Mouse (Mus musculus) heart, adult 18-20 months (tissue): Measurements from ENCODE around the gene Rasgrp3. TPM values are rescaled to one million over a fixed set of nuclear protein-coding genes. Genes with fewer than 3 reads are reported as not detected.
A peak's percentile ranks its signal among the peaks of the same experiment; 100 is the strongest.

ENCODE experiments used
- DNase-seq, 2 experiments: peaks; one replicate each; pipeline ENCODE4 v3.0.0; 2021 to 2022; ENCODE audit warnings: mixed read lengths in 1 of 2
- total RNA-seq, 2 experiments: library from RNA; stranded (reverse); gene quantifications; 2 replicates each; pipeline ENCODE4 v1.2.3; 2021

Rasgrp3 gene
- total RNA-seq, 2 experiments from 2014 or later: 20.2 to 29.6 TPM

DNA sequence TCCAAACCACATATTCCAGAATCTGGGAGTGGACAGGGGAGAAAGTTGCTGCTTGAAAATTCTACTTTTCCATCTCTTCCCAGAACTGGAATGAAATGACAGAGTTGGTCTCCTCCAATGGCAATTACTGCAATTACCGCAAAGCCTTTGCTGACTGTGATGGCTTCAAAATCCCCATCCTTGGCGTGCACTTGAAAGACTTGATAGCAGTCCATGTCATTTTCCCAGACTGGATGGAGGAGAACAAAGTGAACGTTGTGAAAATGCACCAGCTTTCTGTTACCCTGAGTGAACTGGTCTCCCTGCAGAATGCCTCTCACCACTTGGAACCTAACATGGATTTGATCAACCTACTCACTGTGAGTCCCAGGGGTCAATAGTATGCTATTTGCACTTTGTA lies 67.3 kb downstream of the Rasgrp3 start:
- no peak for DNase-seq

DNA sequence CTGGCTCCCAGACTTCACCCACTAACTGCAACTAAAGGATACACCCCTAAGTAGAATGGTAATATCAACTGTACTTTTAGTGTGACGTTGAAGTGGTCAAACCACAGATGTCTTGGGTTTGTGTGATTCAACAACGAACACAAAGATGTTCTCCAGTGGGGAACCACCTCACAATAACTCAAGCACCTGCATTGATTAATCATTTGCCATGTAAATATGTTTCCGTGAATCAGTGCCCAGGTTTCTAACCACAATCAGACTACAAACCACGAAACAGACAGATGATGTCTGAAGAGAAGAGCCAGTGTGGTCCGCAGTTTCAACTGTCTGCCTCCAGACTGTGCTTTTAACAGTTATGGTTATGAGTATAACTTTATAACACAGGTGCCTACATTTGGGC lies 69.4 kb downstream of the Rasgrp3 start:
- no peak for DNase-seq

DNA sequence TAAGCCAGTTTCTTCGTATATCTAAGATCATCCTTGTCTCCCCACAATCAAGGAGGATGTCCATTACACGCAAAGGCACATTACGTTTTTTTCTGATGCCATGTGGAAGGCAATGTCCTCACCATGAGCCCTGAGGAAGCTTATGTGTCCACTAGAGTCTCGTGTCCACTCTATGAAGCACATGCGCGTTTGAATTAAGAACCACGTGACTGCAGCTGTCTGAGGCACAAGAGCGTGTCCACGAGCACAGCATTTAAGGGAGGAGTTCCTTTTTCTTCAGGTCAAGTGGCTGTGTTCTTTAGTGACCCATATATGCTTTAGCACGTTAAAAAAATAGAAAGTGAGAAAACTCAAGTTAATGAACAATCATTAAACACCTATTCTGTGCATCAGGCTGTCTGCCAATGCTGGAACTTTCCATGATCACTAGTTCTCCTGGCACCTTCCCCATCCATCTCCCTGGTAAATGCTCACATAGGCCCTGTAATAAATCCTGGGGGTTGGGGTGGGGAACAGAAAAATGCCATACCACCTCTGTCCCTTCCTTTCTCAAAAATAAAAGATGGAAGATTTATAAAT lies 70.5 kb downstream of the Rasgrp3 start:
- DNase-seq: no peak

DNA sequence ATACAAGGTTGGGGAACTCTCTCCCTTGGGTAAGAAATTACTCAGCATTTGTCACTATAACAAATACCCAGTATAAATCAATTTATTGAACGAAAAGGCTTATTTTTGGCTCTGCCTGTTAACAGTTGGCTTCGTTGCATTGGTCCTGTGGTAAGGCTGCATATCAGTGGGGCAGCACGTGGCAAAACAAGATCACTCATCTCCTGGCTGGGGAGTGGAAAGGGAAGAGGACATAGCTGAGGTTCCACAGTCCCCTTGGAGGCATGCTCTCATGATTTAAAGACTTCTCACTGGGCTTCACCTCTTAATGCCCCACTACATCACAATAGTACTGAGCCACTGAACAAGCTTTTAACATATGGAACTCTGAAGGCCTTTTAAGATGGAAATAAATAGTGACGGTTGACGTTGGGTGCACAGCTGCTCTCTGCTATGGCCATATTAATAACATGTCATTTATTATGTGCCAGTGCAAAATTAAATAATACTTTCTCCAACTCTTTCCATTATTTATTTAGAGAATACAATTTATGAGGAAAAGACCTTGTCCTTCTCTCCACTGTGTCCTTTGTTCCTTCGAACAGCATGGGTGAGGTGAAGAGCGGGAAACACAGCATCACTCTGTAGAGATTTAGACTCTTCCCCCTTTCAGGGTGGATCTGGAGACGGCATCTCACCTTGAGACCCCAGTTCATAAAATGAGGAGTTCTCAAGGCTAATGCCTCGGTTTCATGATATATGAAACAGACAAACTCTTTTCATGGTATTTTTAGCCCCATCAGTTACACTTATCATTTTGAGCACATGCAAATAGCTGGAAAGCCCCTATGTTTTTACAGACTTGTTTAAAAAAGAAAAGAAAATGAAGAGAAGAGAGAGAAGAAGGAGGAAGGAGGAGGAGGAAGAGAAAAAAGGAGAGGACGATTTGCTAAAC lies 71.3 kb downstream of the Rasgrp3 start:
- no peak for DNase-seq

DNA sequence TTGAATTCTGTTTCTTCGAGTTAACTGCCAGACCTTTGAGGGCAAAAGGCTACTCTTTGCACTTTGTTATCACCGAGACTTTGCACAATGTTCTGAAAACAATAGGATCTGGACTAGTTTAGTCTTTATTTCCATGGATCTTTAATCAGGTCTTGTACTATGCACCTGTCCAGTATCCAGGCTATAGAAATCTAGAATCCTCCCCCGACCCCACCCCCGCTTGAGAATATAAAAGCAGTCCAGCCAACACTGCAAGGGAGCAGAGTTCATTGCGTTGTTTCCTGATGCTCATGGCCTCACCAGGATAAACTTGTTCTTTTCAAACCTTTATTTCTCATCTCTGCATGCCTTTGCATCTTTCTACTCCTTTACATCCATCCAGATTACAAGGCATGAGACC lies 73.6 kb downstream of the Rasgrp3 start:
- no peak for DNase-seq

DNA sequence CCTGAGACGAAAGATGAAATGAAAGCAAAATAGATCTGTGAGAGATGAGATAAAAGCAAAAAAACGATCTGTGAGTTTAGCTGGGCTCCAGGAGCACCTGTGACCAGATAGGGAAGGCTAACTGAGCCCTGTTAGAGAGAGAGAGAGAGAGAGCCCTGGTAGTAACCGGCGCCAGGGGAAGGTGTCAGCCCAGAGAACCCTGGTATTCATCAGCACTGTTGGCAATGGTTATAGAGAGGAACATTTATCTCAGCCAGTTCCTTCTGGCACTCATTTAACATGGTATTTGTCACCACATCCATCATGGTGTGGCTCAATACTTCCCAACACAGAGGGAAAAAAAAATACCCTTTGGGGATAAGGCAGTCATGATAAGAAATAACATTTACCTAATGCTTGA lies 80.9 kb downstream of the Rasgrp3 start:
- no peak for DNase-seq

DNA sequence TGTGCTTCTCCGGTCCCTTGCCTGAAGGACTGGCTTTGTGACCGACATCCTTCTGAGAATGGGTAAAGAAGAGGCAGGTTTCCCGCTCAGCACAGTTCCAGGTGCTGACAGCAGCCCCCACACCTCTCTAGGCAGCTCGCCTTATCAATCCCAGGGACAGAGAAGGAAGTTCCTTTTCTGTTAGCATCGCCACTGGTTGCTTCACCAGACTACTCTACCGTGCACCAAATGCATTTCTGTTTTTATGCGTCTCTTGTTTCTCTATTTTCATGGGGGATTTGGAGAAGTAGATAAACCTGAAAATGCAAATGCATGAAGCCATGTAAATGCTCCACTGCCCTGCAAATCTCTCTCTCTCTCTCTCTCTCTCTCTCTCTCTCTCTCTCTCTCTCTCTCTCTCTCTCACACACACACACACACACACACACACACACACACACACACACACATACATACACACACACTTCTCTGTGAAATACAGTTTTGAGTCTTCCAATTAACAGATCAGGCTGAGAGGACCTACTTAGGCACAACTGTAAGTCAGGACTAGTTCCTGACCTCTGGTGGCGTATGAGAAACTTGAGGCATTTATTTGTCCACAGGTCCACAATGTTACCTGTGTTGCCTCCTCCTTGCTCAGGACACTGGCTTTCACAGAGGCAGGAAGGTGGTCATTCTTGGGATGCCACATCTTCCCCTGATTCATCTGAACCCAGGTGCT lies 82.6 kb downstream of the Rasgrp3 start:
- DNase-seq: no peak

DNA sequence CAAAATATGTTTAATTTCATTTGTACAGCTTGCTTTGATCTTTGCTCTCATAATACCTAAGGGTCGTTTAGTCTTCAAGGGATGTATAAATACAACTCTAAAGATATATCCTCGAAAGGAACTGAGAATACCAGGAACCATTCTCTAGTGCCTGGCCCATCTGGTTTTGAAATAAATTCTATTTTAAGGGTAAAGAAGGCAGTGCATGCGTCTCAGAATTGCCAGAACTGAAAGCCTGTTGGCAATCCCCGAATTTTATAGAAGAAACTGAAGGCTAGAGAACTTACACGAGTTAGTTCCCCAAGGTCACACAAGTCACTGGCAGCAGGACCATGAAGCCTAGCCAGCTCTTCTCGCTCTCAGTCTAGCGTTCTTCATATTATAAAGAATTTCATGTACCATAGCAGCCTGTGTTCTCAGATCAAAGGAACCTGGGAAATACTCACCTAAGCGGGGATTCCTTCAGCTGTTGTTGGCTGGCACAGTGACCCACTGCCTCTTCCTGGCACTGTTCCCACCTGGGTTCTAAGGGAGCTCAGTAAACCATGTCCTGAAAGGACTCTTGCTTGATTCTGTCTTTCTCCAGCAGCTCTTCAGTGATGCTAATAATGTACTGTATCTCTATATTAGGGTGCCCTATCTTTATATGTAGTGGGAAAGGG lies 83.7 kb downstream of the Rasgrp3 start:
- no peak for DNase-seq

DNA sequence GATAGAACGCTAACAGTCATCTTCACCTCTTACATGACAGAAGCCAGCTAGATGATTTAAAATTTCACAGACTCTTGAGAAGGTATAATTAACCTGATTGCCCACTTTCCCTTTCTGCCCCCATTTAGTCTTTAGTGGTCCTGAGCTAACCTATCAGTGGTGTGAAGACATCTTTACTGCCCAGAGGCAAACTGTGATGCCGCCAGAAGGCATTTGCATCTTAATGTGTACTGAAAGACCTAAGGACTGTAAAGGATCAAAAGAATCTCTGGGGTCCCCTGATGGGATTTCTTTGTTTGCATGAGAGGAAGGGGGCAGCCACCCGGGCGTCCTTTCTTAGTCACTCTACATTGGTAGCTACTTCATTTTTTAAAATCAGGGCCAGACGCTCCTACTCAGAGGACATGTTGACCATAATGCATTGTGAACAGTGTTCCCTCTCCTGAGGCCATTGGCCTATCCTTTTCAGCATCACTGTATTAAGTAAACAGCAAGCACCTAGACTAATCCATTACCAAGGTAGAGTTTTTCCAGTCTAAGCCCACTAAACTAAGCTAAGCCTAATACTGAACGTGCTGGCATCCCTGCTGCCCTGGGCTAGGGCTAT lies 85.6 kb downstream of the Rasgrp3 start:
- no peak for DNase-seq

DNA sequence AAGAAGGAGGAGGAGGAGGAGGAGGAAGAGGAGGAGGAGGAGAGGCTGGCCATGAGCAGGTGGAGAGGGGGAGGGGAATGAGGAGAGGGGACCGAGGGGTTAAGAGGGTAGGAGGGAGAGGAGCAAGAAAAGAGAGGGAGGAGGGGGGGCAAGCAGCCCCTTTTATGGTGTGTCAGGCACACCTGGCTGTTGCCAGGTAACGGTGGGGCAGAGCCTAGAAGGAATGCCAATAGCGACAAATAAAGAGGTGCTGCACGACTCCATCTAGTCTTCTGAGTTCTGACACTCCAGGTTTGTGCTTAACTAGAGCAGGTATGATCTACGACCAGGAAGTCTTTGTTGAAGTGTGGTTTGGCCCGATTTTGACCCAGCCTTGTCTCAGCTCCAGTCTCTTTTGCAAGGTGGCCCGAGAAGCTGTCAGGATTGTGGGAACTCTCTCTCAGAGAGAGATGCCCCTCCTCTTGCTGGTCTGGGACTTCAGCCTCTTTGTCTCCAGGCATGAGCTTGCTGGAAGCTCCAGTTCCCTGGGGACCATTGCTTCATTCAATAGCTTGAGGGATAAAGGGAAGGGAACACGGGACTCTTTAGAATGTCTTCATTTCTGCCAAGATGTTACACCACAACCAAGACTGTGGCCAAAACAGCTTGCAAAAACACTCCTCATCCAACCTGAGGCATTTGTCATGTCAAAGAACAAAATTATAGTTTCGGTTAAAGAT lies 86.8 kb downstream of the Rasgrp3 start:
- DNase-seq: peak; percentile 77 to 85

DNA sequence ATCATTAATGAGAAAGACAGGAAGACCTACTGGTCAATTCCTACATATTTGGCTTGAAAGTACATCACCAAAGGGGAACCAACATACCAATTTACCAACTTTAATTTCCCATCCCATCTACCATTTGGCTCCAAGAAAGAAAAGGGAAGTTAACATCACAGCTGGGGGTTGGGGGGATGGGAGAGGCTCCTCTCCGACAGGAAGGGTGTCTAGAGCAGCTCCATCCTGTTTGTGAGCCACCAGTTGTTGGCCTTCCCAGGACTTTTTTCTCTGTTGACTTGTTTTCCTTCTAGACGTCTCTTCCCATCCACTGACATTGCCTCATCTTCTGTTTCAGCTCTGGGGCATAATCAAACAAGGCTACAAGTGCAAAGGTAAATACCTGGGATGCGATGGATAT lies 88.1 kb downstream of the Rasgrp3 start:
- DNase-seq: peak; percentile 48 to 82

DNA sequence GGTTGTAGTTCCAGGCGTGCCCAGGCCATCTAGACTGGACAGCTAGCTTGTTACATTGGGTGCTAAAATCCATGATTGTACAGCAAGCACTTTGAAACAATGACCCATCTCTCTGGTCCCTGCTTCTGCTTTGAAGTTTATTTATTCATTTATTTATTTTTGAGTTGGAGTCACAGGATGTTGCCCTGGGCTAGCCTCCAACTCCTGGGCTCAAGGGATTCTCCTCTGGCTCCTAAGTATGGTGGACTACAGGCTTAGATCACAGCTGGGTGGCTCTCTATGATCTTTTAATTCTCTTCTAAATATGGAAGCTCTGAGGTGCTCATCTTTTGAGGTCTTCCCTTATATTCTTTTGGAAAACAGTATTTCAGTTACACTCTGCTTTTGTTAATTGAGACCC lies 90.7 kb downstream of the Rasgrp3 start:
- DNase-seq: no peak

DNA sequence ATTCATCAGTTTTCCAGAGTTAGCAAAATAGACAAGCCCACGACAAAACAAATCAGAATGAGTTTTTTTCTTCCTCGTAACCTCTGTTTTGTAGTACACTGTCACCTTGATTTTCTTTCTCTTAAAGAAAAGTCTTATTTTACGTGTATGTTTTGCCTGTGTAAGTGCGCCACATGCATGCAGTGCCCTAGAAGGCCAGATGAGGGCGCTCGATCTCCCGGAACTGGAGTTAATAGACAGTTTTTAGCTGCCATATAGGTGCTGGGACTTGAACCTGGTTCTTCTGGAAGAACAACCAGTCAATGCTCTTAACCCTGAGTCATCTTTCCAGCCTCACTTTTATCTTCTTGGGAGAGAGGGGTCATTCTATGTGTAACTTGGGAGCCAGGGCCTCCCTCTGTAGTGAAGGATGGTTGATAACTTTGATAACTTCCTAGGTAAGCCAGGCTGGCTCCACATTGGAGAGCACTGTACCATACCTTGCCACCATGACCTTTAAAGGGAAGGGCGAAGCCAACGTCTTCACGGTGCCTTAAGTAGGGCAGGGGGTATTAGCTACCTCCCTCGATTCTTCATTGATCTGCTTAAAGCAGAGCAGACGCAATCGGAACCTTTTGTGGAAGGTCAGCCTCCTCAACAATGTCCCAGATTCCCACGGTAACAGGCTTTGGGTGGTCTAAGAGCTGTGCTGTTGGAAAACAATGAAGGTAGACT lies 93.7 kb downstream of the Rasgrp3 start:
- no peak for DNase-seq

DNA sequence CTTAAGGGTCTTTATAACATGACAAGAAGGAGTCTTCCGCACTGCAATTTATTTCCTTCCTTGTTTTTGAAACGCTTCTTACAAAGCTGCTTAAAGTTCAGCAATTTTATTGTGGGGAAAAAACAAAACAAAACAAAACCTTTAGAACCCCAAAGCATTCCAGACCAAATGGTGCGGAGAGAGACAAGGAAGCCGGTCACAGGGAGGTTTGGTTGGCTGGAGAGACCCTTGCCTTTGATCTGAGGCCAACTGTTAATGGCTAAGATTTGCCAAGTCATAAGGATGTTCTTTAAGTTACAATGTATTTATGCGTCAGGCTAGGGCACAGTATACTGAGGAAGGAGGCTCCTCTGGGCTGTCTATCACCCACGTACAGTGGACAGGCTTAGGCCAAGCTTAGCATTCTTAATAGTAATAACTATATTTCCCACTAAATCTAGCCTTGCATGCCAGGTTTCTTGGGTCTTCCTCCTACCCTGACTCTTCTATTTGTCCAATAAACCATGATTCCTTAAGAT lies 96.8 kb downstream of the Rasgrp3 start:
- no peak for DNase-seq

DNA sequence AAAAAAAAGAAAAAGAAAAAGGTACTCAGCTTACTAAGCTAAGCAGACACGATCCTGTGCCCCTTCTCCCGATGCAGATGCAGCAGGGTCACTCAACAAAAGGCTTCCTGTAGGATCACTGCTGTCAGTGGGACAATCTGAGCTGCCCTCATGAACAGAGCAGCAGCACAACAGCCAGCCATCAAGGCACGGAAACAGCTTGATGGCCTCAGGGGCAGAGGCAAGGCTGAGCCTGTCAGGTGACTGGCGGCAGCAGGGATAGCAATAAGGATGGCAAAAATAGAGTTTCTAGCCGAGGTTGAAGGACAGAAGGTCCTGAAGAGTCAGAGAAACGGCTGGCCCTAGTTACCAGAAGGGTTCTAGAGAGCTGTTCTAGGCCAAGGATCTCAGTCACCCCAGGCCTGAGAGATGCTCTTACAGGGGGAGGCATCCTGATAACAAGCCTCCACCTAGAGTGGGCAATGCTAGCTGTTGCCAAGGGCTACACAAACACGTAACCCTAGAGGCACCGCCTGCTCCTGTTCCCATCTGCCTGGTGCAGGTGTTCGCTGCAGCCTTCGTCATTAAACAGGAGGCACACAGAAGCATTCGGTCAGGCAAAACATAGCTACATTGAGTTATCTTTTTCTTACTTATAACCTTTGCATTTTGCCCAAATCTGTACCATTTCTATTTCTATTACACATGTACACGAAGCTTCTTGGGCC lies 98.8 kb downstream of the Rasgrp3 start:
- no peak for DNase-seq

DNA sequence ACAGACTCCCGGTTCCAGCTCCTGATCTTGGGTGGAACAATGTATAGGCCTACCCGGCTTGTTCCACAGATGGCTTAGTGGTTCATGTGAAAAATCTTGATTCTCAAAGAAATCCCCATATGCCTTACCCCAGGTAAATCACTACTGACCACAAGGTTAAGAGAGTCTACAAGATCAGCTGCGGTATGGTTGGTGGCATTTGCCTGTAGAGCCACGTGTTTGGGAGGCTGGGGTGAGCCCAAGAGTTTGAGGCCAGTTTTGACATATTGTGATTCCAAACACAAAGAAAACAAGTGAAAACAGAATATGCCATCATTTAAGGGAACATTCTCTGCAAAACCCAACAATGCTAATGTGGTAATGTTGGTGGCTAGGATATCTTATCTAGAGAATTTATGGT lies 99.9 kb downstream of the Rasgrp3 start:
- no peak for DNase-seq

DNA sequence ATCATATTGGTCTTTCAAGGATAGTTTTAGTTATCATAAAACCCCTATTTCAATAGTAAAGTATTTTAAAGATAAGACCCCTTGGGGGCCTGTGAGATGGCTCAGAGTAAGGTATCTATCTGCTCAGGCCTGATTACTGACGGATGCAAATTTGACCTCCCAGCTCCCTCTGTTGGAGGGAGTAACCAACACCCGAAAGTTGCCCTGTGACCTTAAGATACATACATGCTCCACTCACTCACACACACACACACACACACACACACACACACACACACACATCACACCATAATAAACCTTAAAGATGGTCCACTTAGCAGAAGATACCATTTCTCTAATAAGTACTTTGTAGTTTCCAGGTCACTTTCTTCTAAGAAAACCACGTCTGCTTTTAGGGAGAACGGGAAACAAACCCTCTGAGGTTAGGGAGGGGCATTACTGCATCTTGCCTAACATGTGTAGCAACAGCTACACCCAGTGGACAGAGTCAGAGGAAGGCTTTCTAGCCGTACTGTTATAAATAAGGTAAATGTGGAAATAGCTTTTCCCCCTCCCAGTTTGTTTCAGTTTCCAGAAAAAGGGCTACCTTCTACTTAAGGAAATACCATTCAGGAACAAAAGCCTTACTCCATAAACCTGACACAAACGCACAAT lies 100.8 kb downstream of the Rasgrp3 start:
- peak; percentile 65 to 66 for DNase-seq

DNA sequence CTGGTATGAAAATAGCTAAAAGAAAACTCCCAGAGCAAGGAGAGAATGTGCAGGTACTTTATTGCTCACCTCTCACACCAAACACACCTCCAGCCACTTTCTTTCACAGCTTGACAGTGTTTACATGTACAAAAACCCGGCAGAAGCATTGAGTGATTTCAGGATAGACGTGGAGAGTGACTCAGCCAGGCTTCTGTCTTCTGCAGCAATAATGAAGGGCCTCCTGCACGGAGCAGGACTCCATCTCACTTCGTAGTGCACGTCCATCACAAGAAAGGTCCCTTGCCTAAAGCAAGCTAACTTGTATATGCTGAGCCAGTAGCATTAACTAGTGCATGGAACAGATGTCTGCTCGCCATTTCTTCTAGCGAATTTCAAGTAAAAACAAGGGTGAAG lies 101.4 kb downstream of the Rasgrp3 start:
- no peak for DNase-seq

DNA sequence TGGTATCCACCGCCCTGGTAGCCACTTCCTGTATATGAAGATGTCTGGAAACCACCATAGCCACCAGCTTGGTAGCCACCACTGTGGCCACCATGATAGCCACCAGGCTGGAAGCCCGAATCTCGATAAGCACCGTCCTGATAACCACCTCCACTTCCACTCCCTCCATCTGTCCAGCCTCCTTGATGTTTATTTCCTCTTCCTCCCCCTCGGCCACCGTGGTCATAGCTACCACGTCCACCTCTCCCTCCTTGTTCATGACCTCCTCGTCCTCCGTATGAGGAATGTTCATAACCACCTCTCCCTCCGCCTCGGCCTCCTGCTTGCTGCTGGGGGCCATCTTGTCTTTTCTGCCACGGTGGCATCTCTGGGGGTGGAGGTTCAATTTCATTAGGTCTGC lies 102.7 kb downstream of the Rasgrp3 start:
- DNase-seq: no peak
